Mouse (Mus musculus): ENCODE results near the gene Txnrd2.
A peak's percentile ranks its signal among the peaks of the same experiment; 100 is the strongest.

DNA sequence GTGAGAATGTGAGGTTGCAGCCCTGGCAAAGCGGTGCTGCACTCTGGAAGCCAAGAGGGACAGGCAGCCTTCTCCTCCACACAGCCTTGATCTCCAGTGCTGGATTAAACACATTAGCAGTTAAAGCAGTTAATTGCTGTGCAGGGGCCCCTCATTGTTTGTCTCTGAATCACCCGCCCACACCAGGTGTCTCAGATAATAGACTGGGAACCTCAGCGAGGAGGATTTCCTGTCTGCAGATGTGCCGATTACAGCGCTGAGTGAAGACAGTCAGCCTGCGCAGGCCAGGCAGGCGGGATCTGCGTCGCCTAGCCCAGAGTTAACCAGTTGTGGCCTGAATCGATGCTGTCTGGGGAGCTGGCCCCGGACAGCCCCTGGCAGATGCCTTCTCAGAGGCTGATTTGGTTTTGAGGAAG lies 33.8 kb downstream of the Txnrd2 start:
- no peak for TF ChIP-seq POLR2A (IDR thresholded peaks at IDR 0.05; ENCODE audit: insufficient read depth, low read length)
- no peak for TF ChIP-seq CTCF (IDR thresholded peaks at IDR 0.05; ENCODE audit: low read depth, low read length)
- peak; percentile 85 for TF ChIP-seq EP300 (IDR thresholded peaks at IDR 0.05; ENCODE audit: insufficient read depth, low read depth, low read length)
